Mouse (Mus musculus) spleen, adult 18-20 months (tissue): ENCODE measurements at regions not wholly inside any gene's neighbourhood (a gene's known extent, or its start where the extent isn't known, plus 50 kb on each side); places are given as distances from the start of the nearest gene placed in this dataset.

Experiments used
- DNase-seq, 2 experiments: peaks; one replicate each; pipeline ENCODE4 v3.0.0; 2022; ENCODE audit warnings: mixed read lengths in 2 of 2

DNA sequence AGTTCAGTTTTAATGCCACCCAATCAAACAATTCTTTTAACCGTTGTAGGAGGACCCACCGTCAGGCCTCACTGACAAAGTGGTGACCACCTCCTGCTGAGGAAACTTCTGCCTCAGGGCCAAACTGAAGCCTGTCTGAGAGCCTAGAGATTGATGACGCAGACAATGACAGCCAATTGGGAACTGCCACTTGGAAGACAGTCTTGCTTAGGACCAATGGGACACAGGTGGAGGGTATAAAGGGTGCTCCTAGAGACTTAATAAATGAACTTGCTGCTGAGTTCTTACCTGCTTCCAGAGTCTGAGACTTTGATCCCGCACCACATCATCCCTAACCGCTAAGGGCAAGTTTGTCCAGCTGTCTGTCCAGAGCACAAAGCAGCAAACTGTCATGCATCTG, 80.0 kb downstream of the Tbx4 start:
- DNase-seq, result no peak

DNA sequence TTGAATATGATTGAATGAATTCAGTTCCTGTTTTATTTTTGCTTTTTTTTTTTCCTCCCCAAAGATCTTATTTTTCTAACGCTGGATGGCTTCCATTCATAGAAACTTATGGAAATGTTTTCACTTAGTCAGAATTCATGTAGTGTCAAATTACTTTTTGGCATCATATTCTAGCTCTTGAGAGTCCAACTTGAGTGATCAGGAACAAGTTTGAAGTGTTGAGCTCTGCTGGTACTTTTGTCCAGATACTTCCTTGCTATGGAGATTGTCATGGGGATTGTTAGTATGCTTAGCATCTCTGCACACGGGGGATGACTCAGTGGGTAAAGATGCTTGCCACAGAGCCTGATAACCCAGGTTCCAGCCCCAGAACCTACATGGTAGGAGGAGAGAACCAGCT, 84.1 kb downstream of the Tbx4 start:
- DNase-seq, result no peak

DNA sequence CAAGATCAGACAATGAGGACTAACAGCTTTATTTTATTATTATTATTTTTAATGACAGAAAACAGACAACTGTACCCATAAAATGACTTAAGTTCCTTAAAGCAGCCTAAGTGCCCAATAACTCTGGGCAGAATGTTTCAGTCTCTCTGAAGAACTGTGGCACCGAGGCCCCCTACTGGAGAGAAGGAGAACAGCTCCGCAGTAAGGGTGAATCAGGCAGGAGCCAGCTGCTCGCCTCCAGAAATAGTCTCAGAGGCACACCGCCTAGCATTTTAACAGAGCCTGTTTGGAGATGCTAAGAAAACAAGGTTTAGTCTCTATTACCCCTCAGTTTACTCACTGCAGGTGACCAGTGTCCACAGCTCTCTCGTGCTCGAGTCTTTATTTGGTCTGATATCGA, 86.2 kb downstream of the Tbx4 start:
- DNase-seq, result peak in 1 of 2 experiments; percentile 22

DNA sequence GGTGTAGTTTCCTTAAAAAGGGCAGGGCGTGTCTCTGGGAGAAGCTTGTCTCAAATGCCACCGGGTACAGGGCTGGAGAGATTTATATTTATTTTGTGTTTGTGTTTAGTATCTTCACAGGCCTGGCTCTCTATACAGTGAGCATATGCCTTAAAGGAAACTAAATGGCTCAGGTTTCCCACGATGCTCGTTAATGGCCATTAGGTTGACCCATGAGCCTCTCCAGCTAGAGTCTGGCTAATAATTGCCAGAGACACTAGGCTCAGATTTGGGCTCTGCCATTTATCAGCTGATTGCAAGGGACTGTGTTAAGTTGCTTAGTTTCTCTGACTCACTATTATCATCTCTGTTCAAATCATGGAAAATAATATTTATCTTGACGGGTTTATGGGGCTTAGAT, 87.5 kb downstream of the Tbx4 start:
- DNase-seq, result no peak

DNA sequence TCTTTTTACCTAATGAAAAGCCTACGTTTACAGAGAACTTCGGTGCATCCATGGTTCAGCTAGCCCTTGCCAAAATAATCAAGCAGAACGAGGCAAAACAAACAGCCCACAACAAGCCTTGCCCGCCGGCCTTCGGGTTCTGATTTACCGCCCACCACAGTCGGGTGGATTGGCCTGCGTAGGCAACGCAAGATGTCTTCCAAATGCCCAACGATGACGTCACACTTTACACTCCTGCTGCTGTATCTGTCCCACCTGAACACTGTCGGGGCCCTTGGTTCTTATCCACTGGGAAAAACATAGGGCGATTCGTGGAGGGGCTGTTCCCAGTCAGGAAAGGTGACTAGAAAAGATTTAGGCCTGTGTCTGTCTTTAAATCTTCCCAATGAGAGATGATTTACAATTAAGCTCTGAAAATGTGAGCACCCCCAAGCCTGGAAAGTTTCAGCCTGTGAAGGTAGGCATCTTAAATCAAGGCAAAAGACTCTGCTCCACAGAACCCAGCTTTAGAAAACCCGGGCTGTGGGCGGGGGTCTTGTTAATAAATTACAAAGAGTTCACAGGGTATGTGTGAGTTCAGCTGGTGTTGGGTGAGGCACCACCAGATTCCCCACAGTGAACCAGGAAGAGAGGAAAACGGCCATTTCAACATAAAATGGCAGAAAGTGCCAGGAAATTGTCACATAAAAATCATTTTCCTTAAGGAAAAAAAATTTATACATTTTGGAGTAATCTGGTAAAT, 90.6 kb downstream of the Tbx4 start:
- DNase-seq, result no peak

DNA sequence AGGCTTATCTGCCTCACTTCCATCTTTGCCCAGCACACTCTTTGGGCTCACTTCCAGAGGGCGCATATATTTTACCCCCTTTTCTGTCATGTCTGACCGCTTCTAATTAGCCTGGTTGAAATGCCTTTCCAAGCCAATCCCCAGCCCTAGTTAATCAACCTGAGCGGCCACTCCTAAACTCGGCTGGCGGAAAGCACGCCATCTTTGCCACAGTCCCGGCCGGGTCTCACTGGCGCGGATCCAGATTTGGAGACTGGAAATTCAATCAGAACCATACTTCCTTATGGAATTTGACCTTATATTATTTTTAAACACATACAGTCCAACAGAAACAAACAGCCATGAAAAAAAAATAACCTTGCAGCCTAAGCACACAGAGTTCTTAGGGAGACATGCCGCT, 94.2 kb downstream of the Tbx4 start:
- DNase-seq, result no peak

DNA sequence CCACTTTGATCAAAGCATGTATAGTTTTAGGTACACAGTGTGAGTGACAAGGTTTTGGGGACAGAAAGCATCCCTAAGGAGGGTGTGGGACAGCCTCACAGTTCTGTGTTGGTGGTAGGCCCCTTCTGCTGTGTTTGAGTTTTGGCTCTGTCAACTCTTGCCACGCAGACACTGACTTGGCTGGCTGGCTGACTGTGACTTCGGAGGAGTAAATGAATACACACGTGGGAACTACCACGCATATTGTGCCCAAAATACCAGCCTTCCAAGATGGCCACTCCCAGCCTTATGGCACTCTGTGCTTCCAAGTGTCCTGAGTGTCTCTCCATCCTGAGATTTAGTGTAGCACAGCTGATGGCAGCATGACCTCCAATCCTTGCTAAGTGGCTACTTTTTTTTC, 95.3 kb downstream of the Tbx4 start:
- no peak for DNase-seq

DNA sequence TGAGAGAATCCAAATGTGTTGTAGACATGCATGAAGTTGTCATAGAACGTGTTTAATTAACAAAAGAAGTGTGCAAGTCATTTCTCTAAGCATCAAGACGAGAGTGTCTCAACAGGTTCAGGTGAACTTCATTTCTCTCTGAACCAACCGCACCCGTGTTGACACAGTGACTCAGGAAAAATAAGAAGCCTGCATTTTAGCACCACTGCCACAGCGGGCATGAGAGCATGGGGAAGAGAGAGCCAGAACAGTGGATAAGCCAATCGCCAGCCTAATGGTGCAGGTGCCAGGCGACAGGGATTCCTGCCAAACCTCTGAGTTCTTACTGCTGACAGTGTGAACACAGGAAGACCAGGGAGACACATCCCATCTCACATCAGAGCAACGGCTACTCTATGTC, 100.1 kb downstream of the Tbx4 start:
- DNase-seq, result no peak

DNA sequence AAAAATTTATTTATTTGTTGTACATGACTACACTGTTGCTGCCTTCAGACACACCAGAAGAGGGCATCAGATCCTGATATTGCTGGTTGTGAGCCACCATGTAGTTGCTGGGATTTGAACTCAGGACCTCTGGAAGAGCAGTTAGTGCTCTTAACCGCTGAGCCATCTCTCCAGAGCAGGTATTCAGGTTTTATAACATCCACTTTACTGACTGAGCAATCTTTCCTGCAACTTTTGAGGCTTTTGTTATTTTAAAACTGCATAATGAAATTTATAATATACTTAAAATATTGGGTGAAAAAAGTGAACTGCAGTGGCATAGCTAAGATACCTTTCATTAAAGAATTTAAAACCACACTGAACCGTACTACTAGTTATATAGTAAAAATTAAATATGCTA, 101.0 kb downstream of the Tbx4 start:
- DNase-seq, result no peak

DNA sequence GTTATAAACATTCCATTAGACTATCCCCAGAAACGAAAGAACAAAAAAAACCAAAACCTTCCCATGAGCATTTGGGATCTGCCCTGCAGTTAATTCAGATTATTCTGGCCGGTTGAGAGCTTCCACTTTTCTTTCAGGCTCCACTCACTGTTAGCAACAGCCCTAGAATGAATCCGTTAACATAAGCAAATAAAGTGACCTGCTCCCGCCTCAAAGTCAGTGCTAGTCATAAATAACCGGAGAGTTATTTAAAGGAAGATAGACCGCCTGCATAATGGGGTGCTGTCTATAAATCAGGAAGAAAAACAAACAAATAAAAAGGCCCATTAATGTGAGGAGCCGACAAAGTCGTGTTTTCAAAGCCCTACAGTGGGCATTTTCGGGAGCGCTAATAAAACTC, 103.3 kb downstream of the Tbx4 start:
- no peak for DNase-seq

DNA sequence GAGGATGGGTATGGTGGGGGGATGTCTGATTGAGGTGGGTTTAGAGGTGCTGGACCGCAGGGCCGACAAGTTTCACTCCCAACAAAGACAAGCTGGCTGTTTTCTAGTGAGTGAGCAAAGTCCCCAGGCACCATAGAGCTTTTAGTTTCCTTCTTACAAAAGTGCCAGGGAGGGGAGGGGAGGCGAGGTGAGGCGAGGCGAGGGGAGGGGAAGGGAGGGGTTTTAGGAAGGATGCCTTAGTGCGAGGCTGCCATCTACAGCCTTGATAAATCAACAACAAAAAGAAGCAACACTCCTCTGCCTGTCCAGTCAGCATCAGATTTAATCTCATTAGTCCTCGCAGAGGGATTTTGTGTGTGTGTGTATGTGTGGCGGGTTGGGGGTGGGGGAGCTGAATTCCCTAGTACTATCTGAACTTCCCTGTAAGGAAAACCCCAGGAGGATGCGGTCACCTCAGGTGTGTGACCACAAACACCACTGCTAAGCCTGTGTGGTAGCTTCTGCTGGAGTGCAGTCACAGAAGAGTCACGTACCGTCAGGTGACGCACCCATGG, 103.8 kb downstream of the Tbx4 start:
- peak; percentile 5 to 6 for DNase-seq

DNA sequence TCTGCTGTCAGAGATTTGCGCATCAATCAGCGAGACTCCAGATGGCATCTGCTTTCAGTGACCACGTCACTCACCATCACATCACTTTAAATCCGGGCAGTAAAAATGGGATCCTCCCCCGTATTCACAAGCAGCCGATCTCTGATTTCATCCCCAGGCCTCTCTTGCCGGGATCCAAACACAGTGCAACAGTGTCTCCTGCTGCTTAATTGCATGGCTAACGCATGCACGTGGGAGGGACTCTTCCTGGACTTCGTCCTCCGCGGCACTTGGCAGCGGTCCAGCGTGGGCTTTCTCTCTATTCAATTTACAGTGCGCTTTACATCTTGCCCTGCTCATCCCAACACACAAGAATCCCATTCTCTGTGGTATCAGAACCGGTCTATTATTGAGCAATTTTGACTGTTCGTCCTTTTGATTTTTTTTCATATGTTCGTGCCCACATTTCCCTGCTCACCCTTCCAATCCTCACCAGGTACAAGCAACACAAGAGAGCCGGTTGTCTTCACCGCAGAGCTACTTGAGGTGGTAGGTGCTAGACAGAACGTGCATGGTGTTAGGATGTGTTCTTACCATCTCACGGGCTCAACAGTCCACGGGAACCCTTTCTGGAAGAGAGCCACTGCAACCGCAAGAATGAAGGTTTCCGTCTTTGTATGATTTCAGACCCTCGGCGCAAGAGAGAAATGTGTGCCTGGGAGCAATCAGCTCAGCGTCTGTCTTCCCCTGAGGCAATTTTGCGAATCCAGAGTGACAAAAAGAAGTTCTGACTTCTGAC, 109.3 kb downstream of the Tbx4 start:
- no peak for DNase-seq

DNA sequence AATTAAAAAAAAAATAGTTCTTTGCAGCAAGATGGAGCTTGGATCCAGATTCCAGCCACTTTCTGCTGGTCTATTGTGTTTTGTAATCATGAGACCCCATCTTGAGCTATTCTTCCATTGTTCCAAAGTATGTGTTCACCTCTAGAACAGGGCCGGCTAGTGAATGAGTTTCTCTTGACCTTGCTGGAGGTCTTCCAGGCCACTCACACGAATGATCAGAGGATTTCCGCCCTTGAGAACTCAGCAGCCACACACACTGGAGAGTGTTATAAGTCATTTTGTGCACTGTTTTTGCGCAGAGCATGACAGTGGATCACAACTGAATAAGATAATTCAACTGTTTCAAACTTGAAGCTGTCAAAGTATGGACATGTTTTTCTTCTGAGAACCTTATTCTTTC, 110.5 kb downstream of the Tbx4 start:
- no peak for DNase-seq

DNA sequence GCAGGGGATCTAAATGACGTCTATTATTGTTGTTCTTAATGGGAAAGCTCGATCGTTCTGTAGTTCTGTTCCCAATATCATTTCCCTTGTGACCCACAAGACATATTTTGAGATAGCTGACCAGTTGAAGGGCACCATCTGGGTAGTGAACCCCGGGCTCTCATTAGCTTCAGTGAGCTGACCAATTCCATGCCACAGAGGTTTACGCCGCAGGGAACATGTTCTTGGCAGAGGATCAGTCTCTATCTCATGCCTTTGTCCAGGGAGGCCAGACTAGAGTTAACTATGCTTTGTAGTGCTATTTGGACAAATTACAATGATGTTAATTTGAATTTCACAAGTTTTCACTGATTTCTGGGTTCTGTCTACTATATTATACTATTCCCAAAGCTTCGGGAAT, 117.1 kb downstream of the Tbx4 start:
- DNase-seq, result no peak

DNA sequence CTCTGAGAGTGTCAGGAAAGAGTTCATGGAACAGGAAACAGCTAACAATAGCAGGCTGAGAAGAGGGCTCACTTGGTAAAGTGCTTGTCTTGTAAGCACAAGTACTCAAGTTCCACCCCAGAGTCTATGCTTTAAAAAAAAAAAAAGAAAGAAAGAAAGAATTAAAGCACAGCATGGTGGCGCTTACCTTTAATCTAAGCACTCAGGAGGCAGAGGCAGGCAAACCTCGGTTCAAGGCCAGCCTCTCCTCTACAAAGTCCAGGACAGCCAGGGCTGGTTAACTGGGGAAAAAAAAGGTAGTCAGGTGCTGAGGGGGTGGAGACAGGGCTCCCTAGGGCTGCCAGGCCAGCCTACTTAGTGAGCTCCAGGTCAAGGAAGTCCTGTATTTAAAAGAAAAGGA, 119.1 kb downstream of the Tbx4 start:
- DNase-seq, result no peak

DNA sequence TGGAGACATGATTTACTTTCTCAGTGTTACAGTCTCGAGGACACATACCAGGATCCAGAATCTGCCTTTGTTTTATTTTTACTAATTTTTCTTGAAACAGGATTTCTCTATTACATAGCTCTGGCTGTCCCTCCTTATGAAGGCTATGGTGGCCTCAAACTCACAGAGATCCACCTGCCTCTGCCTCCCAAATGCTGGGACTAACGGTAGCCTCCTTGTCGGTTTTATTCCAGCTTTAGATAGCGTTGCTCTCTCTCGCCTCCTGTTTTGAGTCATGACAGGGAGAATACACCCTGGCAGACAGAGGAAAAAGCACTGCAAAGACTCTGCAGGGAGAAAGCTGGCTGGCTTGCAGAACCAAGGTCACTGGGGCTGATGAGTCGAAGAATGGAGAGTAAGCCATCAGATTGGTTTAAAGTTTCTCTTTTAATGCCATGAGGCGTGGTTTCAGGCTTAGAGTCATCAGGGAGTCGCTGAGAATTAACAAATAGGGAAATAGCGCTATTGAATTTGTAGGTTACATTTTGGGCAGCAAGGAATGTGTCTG, 119.8 kb downstream of the Tbx4 start:
- DNase-seq, result no peak

DNA sequence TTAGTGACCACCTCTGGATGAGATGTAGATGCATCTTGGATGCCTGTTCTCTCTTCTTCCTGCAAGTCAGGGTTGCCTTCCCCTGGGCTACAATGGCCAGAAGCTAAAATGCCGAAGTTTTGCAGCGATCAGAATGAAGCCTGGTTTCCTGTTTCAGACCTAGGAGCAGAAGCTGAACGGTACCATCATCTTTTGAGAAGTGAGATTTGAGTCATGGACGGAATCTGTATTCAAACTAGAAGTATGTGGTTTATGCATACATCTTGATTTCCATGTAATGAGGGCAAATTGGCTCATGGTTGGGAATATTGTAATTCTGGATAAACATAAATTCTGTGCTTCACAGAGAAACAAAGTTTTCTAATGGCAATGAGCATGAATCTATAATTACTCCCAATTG, 120.6 kb downstream of the Tbx4 start:
- DNase-seq, result no peak
